Mouse (Mus musculus) testis, adult 2 months (tissue): ENCODE results near the gene Usp10.

Experiments used
- CTCF ChIP-seq: fragments of 200-500 bp; IDR thresholded peaks from 2 replicates; pipeline ENCODE4 v1.5.1; 2012; ENCODE audit warnings: low read depth, mild to moderate bottlenecking, inconsistent platforms, low read length, moderate library complexity; ENCODE audit not compliant: control insufficient read depth, insufficient read depth, insufficient replicate concordance
- POLR2A ChIP-seq: fragments of 200-500 bp; IDR thresholded peaks from 2 replicates; pipeline ENCODE4 v1.6.1; 2012; ENCODE audit warnings: low read depth, mild to moderate bottlenecking, inconsistent platforms, low read length, moderate library complexity; ENCODE audit not compliant: control insufficient read depth

- TF ChIP-seq CTCF: no peak
- no peak for TF ChIP-seq POLR2A
These were observed 84.4 kb downstream of the Usp10 start for GRCm38 (mm10) chr8:119994556-119994955.
